Mouse (Mus musculus) small intestine, adult 2 months (tissue): ENCODE results near the gene Ncoa6.
"Not testable (repeated sequence)": the region's sequence is repeated elsewhere in the genome, so short reads cannot be mapped to it uniquely, and the experiment has no call there.

Source experiments
- CTCF ChIP-seq: fragments of 200-500 bp; IDR thresholded peaks from 2 replicates; pipeline ENCODE4 v1.5.1; 2012; ENCODE audit warnings: low read depth, mild to moderate bottlenecking, control low read depth, inconsistent platforms, low read length, moderate library complexity, mixed read lengths; ENCODE audit not compliant: insufficient replicate concordance, insufficient read length; ENCODE audit errors: extremely low read depth
- POLR2A ChIP-seq: fragments of 200-500 bp; IDR thresholded peaks from 2 replicates; pipeline ENCODE4 v1.6.1; 2012; ENCODE audit warnings: low read depth, mild to moderate bottlenecking, control low read depth, inconsistent platforms, low read length, moderate library complexity

GRCm38 (mm10) chr2:155447906-155448305 is 25.8 kb downstream of the Ncoa6 start:
- not testable (repeated sequence) for TF ChIP-seq CTCF, POLR2A
